Mouse (Mus musculus) E14TG2a.4 (cell line): Measurements from ENCODE around the gene Stx18.

Experiments used
- CTCF ChIP-seq: conservative IDR thresholded peaks from 2 replicates; pipeline ENCODE4 v1.5.1; 2014; ENCODE audit warnings: low read length
- NANOG ChIP-seq: IDR thresholded peaks from 2 replicates; pipeline ENCODE4 v1.6.1; 2014; ENCODE audit warnings: borderline replicate concordance, low read length, mixed read lengths

DNA sequence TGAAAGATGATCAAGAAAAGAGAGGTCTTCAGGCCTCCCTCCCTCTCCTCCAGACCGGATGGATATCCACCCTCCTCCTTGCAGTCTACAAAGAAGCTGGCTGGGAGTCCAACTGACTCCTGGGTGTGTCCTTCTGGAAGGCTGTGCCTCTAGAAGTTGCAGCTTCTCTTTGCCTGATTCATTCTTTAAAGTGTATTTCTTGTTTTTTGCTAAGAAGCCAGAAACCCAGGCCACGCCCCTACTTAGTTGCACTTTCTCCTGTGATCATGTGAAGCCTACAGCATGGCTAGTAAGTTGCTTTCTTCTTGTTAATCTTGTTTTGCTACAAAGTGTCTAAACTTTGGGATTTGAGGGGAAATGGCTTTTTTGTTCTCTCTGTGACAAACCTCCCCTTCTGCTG lies 148.5 kb downstream of the Stx18 start:
- TF ChIP-seq CTCF, result no peak
- TF ChIP-seq NANOG, result no peak
